Mouse (Mus musculus) hindbrain, embryonic 10.5 days (tissue): Measurements from ENCODE around the gene Ccdc3. TPM values are rescaled to one million over a fixed set of nuclear protein-coding genes. Genes with fewer than 3 reads are reported as not detected.
"Not testable (repeated sequence)": the region's sequence is repeated elsewhere in the genome, so short reads cannot be mapped to it uniquely, and the experiment has no call there.

Experiments used
- DNase-seq: peaks from one replicate; pipeline ENCODE4 v3.0.0-alpha.2; 2017; ENCODE audit warnings: low spot score
- H3K27ac ChIP-seq: fragments of 300-500 bp; sonication (generic); 2 replicates; pipeline ENCODE4 v1.5.1; 2016; ENCODE audit warnings: mild to moderate bottlenecking, moderate library complexity
- H3K27me3 ChIP-seq: fragments of 300-500 bp; sonication (generic); 2 replicates; pipeline ENCODE4 v1.6.1; 2016; ENCODE audit warnings: mild to moderate bottlenecking; ENCODE audit not compliant: poor library complexity, insufficient read depth, severe bottlenecking
- H3K36me3 ChIP-seq: fragments of 300-500 bp; sonication (generic); 2 replicates; pipeline ENCODE4 v1.6.1; 2016; ENCODE audit warnings: mild to moderate bottlenecking, moderate library complexity
- H3K4me1 ChIP-seq: fragments of 300-500 bp; sonication (generic); replicated peaks from 2 replicates; pipeline ENCODE4 v1.6.1; 2016; ENCODE audit warnings: mild to moderate bottlenecking
- H3K4me3 ChIP-seq: fragments of 300-500 bp; sonication (generic); 2 replicates; pipeline ENCODE4 v1.5.1; 2016; ENCODE audit warnings: mild to moderate bottlenecking, moderate library complexity
- H3K9me3 ChIP-seq: fragments of 300-500 bp; sonication (generic); 2 replicates; pipeline ENCODE4 v1.6.1; 2016; ENCODE audit warnings: mild to moderate bottlenecking, moderate library complexity
- WGBS: fragments of 180-500 bp; shearing (Covaris S2); methylation state at CpG from one replicate; pipeline ENCODE4 v1.1.7; 2016; 5-methylcytosine and 5-hydroxymethylcytosine counted together
- polyA plus RNA-seq: library from polyadenylated mRNA; unstranded; fragments of >200 nt; fragmentation: Nextera tagmentation; extraction: Ambion mirVana; gene quantifications from 2 replicates; pipeline ENCODE4 v1.2.1, GENCODE M21; 2016

Gene Ccdc3
- 3.1 and 6.9 TPM in 2 replicates for polyA plus RNA-seq

GRCm38 (mm10) chr2:5137500-5138286 lies at the start of gene Ccdc3:
Ccdc3 (plus strand) TSS chr2:5137776.
- Histone ChIP-seq H3K9me3 (no peaks in the 10 kb centered on the region), H3K4me1 (peaks cover 14% of the 10 kb centered on the region), H3K27ac (peak within 1 kb of the TSS; percentile 57; the same call in 1 of the 2 replicates), H3K27me3 (peaks cover 67% of the 10 kb centered on the region), H3K36me3 (no peaks in the 10 kb centered on the region), H3K4me3 (peak within 1 kb of the TSS; percentile 58)
- WGBS = under 1% methylated on average over 78 of the region's 78 CpGs
- peak; percentile 56 for DNase-seq

GRCm38 (mm10) chr2:5090385-5090784 lies 47.2 kb upstream of the Ccdc3 start:
- H3K27ac ChIP-seq, H3K27me3 ChIP-seq, H3K36me3 ChIP-seq, H3K4me3 ChIP-seq, DNase-seq, H3K9me3 ChIP-seq, H3K4me1 ChIP-seq: not testable (repeated sequence)
- 77% methylated on average over 4 of the region's 4 CpGs for WGBS

- WGBS = 84% methylated on average over 5 of the region's 5 CpGs
- Histone ChIP-seq H3K9me3 (no peaks in the 10 kb centered on the region), H3K27ac (no peak overlapping the region), H3K27me3 (no peaks in the 10 kb centered on the region), H3K4me3 (no peak overlapping the region), H3K4me1 (peaks cover 11% of the 10 kb centered on the region), H3K36me3 (no peaks in the 10 kb centered on the region)
- DNase-seq = no peak
Measured at GRCm38 (mm10) chr2:5094876-5095275, 42.7 kb upstream of the Ccdc3 start.

GRCm38 (mm10) chr2:5095316-5095715 lies 42.3 kb upstream of the Ccdc3 start:
- H3K4me1 ChIP-seq = peaks cover 11% of the 10 kb centered on the region
- no peaks in the 10 kb centered on the region for H3K27me3 ChIP-seq
- DNase-seq = no peak
- H3K27ac ChIP-seq = no peak overlapping the region
- 46% methylated on average over 1 of the region's 1 CpGs for WGBS
- H3K4me3 ChIP-seq = no peak overlapping the region
- no peaks in the 10 kb centered on the region for H3K36me3 ChIP-seq
- H3K9me3 ChIP-seq = no peaks in the 10 kb centered on the region

- DNase-seq = peak; percentile 40
- peak overlapping the region; percentile 31 for H3K4me3 ChIP-seq
- H3K4me1 ChIP-seq = peaks cover 11% of the 10 kb centered on the region
- H3K27ac ChIP-seq = peak overlapping the region; percentile 69
- H3K9me3 ChIP-seq = no peaks in the 10 kb centered on the region
- WGBS = 26% methylated on average over 20 of the region's 20 CpGs
- no peaks in the 10 kb centered on the region for H3K27me3 ChIP-seq
- no peaks in the 10 kb centered on the region for H3K36me3 ChIP-seq
Measured at GRCm38 (mm10) chr2:5097786-5098445, 39.7 kb upstream of the Ccdc3 start.

- no peak for DNase-seq
- H3K4me1 ChIP-seq = peaks cover 11% of the 10 kb centered on the region
- H3K27me3 ChIP-seq = no peaks in the 10 kb centered on the region
- H3K36me3 ChIP-seq = no peaks in the 10 kb centered on the region
- no peak overlapping the region for H3K27ac ChIP-seq
- no peak overlapping the region for H3K4me3 ChIP-seq
- 78% methylated on average over 6 of the region's 6 CpGs for WGBS
- no peaks in the 10 kb centered on the region for H3K9me3 ChIP-seq
Measured at GRCm38 (mm10) chr2:5099176-5099575, 38.4 kb upstream of the Ccdc3 start.

- 89% methylated on average over 10 of the region's 10 CpGs for WGBS
- H3K4me3 ChIP-seq = no peak overlapping the region
- H3K36me3 ChIP-seq = no peaks in the 10 kb centered on the region
- H3K4me1 ChIP-seq = peaks cover 11% of the 10 kb centered on the region
- no peak for DNase-seq
- H3K9me3 ChIP-seq = peaks cover 2% of the 10 kb centered on the region; the same call in 1 of the 2 replicates
- no peaks in the 10 kb centered on the region for H3K27me3 ChIP-seq
- no peak overlapping the region for H3K27ac ChIP-seq
Measured at GRCm38 (mm10) chr2:5101743-5102245, 35.8 kb upstream of the Ccdc3 start.

- 81% methylated on average over 1 of the region's 1 CpGs for WGBS
- DNase-seq = no peak
- H3K4me3 ChIP-seq = no peak overlapping the region
- no peak overlapping the region for H3K27ac ChIP-seq
- peaks cover 12% of the 10 kb centered on the region; the same call in 1 of the 2 replicates for H3K9me3 ChIP-seq
- no peaks in the 10 kb centered on the region for H3K36me3 ChIP-seq
- H3K27me3 ChIP-seq = no peaks in the 10 kb centered on the region
- H3K4me1 ChIP-seq = peaks cover 9% of the 10 kb centered on the region
Measured at GRCm38 (mm10) chr2:5102891-5103290, 34.7 kb upstream of the Ccdc3 start.

GRCm38 (mm10) chr2:5112785-5113291 lies 24.7 kb upstream of the Ccdc3 start:
- Histone ChIP-seq H3K4me3 (no peak overlapping the region), H3K27ac (peak overlapping the region; percentile 51; the same call in 1 of the 2 replicates), H3K27me3 (no peaks in the 10 kb centered on the region), H3K36me3 (no peaks in the 10 kb centered on the region), H3K4me1 (peaks cover 25% of the 10 kb centered on the region), H3K9me3 (peaks cover 2% of the 10 kb centered on the region; the same call in 1 of the 2 replicates)
- WGBS = 31% methylated on average over 8 of the region's 8 CpGs
- no peak for DNase-seq

- no peaks in the 10 kb centered on the region for H3K9me3 ChIP-seq
- no peak overlapping the region for H3K4me3 ChIP-seq
- H3K4me1 ChIP-seq = peaks cover 25% of the 10 kb centered on the region
- DNase-seq = no peak
- no peaks in the 10 kb centered on the region for H3K36me3 ChIP-seq
- WGBS = 94% methylated on average over 8 of the region's 8 CpGs
- H3K27ac ChIP-seq = no peak overlapping the region
- no peaks in the 10 kb centered on the region for H3K27me3 ChIP-seq
Measured at GRCm38 (mm10) chr2:5114386-5114785, 23.2 kb upstream of the Ccdc3 start.

GRCm38 (mm10) chr2:5116856-5117532 lies 20.6 kb upstream of the Ccdc3 start:
- Histone ChIP-seq H3K4me3 (no peak overlapping the region), H3K27me3 (no peaks in the 10 kb centered on the region), H3K36me3 (no peaks in the 10 kb centered on the region), H3K4me1 (peaks cover 22% of the 10 kb centered on the region), H3K9me3 (no peaks in the 10 kb centered on the region), H3K27ac (peak overlapping the region; percentile 57)
- DNase-seq = peak; percentile 29
- 27% methylated on average over 5 of the region's 5 CpGs for WGBS

- no peaks in the 10 kb centered on the region for H3K9me3 ChIP-seq
- no peaks in the 10 kb centered on the region for H3K36me3 ChIP-seq
- no peak overlapping the region for H3K4me3 ChIP-seq
- H3K27ac ChIP-seq = no peak overlapping the region
- H3K4me1 ChIP-seq = peaks cover 23% of the 10 kb centered on the region
- 24% methylated on average over 6 of the region's 6 CpGs for WGBS
- no peaks in the 10 kb centered on the region for H3K27me3 ChIP-seq
- DNase-seq = peak; percentile 42
Measured at GRCm38 (mm10) chr2:5125506-5125905, 12.1 kb upstream of the Ccdc3 start.
